Mouse (Mus musculus) spleen, adult 2 months (tissue): ENCODE data around the gene Elmo3. TPM values are rescaled to one million over a fixed set of nuclear protein-coding genes. Genes with fewer than 3 reads are reported as not detected.

Source experiments
- DNase-seq, 2 experiments: peaks; one replicate each; pipeline versions ENCODE4 v3.0.0 to v3.0.0-alpha.2; 2012 to 2021; ENCODE audit warnings: low spot score in 2 of 2, low read depth in 1 of 2
- H3K27ac ChIP-seq: fragments of 200-500 bp; 2 replicates; pipeline ENCODE4 v1.5.1; 2012; ENCODE audit warnings: low read length, inconsistent platforms; ENCODE audit not compliant: insufficient read depth
- H3K27me3 ChIP-seq: fragments of 200-500 bp; 2 replicates; pipeline ENCODE4 v1.6.1; 2012; ENCODE audit warnings: mild to moderate bottlenecking, moderate library complexity, low read length, inconsistent platforms; ENCODE audit not compliant: control insufficient read depth, insufficient read depth
- H3K36me3 ChIP-seq: fragments of 200-500 bp; 2 replicates; pipeline ENCODE4 v1.6.1; 2012; ENCODE audit warnings: mild to moderate bottlenecking, low read length, inconsistent platforms; ENCODE audit not compliant: control insufficient read depth, insufficient read depth
- H3K4me1 ChIP-seq: fragments of 200-500 bp; 2 replicates; pipeline ENCODE4 v1.6.1; 2011; ENCODE audit warnings: inconsistent platforms; ENCODE audit not compliant: control insufficient read depth, insufficient read depth, insufficient read length
- H3K4me3 ChIP-seq: fragments of 200-500 bp; 2 replicates; pipeline ENCODE4 v1.5.1; 2011; ENCODE audit warnings: mild to moderate bottlenecking, inconsistent platforms; ENCODE audit not compliant: insufficient read depth, insufficient read length; ENCODE audit errors: extremely low read depth
- CTCF ChIP-seq: fragments of 200-500 bp; IDR thresholded peaks from 2 replicates; pipeline ENCODE4 v1.5.1; 2011; ENCODE audit warnings: mild to moderate bottlenecking, inconsistent platforms; ENCODE audit not compliant: insufficient read depth, insufficient read length, insufficient replicate concordance; ENCODE audit errors: extremely low read depth
- POLR2A ChIP-seq: fragments of 200-500 bp; IDR thresholded peaks from 2 replicates; pipeline ENCODE4 v1.6.1; 2011; ENCODE audit warnings: low read depth, low read length, inconsistent platforms
- whole genome bisulfite sequencing: fragments of 180-500 bp; shearing (Covaris S2); methylation state at CpG from one replicate; pipeline ENCODE4 v1.1.7; 2018; 5-methylcytosine and 5-hydroxymethylcytosine counted together
- polyA plus RNA-seq: library from polyadenylated mRNA; depleted of rRNA; stranded (reverse); fragments of >200 nt; gene quantifications from 2 replicates; pipeline ENCODE4 v1.2.3, GENCODE M21; 2012

Elmo3 gene
- polyA plus RNA-seq, 1 experiment = 7.7 TPM

- Histone ChIP-seq H3K4me1 (peaks cover 20% of the 10 kb centered on the region), H3K27me3 (no peaks in the 10 kb centered on the region), H3K4me3 (no peak overlapping the region), H3K36me3 (no peaks in the 10 kb centered on the region; the same call in 1 of the 2 replicates), H3K27ac (no peak overlapping the region)
- TF ChIP-seq POLR2A (no peak), CTCF (no peak)
- DNase-seq = no peak
- 92% methylated on average over 12 of the region's 12 CpGs for WGBS
These were observed 43.9 kb upstream of the Elmo3 start for GRCm38 (mm10) chr8:105261326-105261980.

DNA sequence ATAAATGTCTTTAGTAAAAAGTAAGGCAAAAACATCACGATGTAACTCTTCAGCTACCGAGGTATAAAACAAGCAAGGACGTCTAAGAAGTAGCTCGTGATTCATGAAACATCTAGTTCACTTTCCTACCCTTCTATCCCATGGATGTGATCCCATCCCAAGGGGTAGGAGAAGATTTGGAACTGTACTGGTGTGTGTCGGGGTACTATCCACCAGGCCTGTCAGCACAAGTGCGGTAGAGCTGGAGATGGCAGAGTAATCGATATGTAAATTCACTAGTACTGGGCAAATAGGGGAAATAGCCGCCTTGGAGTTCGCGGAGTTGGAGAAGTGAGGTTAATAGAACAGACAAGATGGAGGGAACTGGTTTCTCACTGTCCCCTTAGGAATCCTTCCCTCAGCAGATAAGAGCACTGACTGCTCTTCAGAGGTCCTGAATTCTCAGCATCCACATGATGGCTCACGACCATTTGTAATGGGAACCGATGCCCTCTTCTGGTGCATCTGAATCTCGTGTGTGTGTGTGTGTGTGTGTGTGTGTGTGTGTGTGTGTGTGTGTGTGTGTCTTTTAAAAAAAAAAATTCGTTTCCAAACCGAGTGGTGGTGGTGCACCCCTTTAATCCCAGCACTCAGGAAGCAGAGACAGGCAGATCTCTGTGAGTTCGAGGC, 42.0 kb upstream of the Elmo3 start:
- Histone ChIP-seq H3K36me3 (peaks cover 2% of the 10 kb centered on the region), H3K4me1 (peaks cover 23% of the 10 kb centered on the region), H3K27me3 (no peaks in the 10 kb centered on the region), H3K27ac (no peak overlapping the region), H3K4me3 (peak overlapping the region; percentile 96; the same call in 1 of the 2 replicates)
- TF ChIP-seq POLR2A (no peak), CTCF (no peak)
- 58% methylated on average over 16 of the region's 16 CpGs for WGBS
- DNase-seq = no peak

- Histone ChIP-seq H3K4me3 (peak within 1 kb of the TSS; percentile 96), H3K27me3 (no peaks in the 10 kb centered on the region), H3K27ac (peak within 1 kb of the TSS; percentile 69), H3K36me3 (peaks cover 4% of the 10 kb centered on the region), H3K4me1 (peaks cover 28% of the 10 kb centered on the region)
- peak; percentile 22 to 77 for DNase-seq
- TF ChIP-seq POLR2A = peak; percentile 71
- no peak for TF ChIP-seq CTCF
- WGBS = 1% methylated on average over 54 of the region's 54 CpGs
These were observed 41.1 kb upstream of the Elmo3 start, which contains the start of the genes Tradd and Fbxl8 for GRCm38 (mm10) chr8:105264024-105264982. Tradd (minus strand) TSS chr8:105264609. Fbxl8 (plus strand) TSS chr8:105264648.

DNA sequence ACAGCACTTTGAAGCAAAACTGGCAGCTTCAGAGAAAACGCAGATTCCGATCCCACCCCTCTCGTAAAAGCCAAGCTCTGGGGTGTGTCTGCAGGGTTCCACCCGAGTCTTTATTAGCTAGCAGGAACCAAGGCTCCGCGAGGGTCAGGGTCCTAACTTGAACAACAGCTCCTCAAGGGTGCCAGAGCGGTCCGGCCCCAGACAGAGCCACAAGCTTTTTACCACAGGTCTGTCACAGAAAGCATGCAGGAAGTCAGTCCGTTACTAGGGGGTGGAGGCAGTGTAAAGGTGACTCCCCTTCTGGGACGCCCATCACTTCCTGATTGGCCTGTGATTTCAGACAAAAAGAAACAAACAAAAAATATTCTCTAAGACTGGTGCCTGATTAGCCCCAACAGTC, 40.3 kb upstream of the Elmo3 start:
- H3K27ac ChIP-seq = peak overlapping the region; percentile 59
- H3K4me3 ChIP-seq = peak overlapping the region; percentile 96
- peak; percentile 52 to 58 for DNase-seq
- peaks cover 21% of the 10 kb centered on the region for H3K4me1 ChIP-seq
- WGBS = under 1% methylated on average over 10 of the region's 10 CpGs
- TF ChIP-seq POLR2A = no peak
- no peak for TF ChIP-seq CTCF
- 0 out of 2 replicates have a peak, but pooled peaks cover 4% of the 10 kb centered on the region for H3K27me3 ChIP-seq
- H3K36me3 ChIP-seq = peaks cover 4% of the 10 kb centered on the region

DNA sequence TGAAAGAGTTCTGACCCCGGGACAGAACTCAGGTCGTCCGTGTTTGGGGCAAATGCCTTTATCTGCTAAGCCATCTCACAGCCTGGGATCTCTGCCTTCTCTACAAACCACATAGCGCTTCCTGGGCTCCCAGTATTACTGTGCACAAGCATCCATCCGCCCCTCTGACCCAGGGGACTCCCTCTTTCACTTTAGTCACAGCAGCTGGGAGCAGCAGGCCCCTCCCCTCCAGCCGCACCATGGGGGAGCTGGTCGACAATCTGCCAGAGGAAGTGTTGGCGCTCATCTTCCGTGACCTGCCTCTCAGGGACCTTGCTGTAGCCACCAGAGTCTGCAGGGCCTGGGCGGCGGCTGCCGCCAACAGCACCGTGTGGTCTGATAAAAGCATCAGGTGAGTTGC, 38.6 kb upstream of the Elmo3 start:
- Histone ChIP-seq H3K27me3 (0 out of 2 replicates have a peak, but pooled peaks cover 4% of the 10 kb centered on the region), H3K27ac (peak overlapping the region; percentile 34; the same call in 1 of the 2 replicates), H3K4me3 (no peak overlapping the region), H3K36me3 (peaks cover 4% of the 10 kb centered on the region), H3K4me1 (peaks cover 15% of the 10 kb centered on the region)
- WGBS = 24% methylated on average over 13 of the region's 13 CpGs
- peak in 1 of 2 experiments; percentile 64 for DNase-seq
- TF ChIP-seq POLR2A = no peak
- TF ChIP-seq CTCF = no peak

GRCm38 (mm10) chr8:105268342-105269074, 36.9 kb upstream of the Elmo3 start:
- TF ChIP-seq POLR2A = no peak
- TF ChIP-seq CTCF = no peak
- no peak for DNase-seq
- Histone ChIP-seq H3K4me1 (peaks cover 15% of the 10 kb centered on the region), H3K4me3 (no peak overlapping the region), H3K36me3 (peaks cover 4% of the 10 kb centered on the region), H3K27ac (no peak overlapping the region), H3K27me3 (0 out of 2 replicates have a peak, but pooled peaks cover 5% of the 10 kb centered on the region)
- 63% methylated on average over 65 of the region's 65 CpGs for WGBS
